Mouse (Mus musculus): ENCODE data around the gene Tpd52l1. TPM values are rescaled to one million over a fixed set of nuclear protein-coding genes. Genes with fewer than 3 reads are reported as not detected.

Tpd52l1 gene
- polyA plus RNA-seq (2015; fragmentation: Nextera tagmentation; extraction: Ambion mirVana), result 15.9 and 19.3 TPM in 2 replicates

DNA sequence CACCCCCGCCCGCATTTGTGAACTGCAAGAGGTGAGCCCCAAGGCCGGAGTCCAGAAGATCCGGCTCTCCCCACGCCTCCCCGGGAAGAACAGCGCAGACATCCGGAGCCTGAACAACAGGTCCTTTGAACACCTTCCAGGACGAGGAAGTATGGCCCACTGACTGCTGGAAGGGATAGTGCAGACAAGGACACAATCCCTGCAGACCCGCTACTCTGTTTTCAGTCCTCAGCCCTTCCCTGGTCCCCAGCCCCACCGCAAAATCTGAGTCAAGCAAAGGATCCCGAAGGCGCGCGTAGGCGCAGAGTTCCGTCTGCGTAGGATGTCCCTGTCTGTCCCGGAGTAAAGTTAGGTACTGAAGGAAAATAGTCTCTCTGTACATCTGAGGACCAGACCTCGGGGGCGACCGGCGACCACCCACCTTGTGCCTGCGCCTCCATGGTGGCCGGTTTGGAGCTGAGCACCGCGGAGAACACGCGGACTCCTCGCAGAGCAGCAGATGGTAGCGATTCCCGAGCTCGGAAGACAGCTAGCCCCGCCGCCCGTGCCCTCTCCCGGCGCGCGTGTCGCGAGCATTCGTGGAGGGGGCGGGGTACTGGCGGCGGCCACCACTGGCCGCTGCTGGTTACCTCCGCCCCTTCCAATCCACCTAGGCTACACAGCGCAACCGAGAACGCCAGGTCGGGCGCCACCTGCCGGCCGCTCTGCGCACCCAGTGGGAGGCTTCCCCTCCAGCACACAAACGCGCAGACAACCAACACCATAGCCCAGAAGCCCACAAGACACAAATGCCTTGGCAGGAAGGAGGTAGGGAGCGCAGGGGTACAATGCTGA, at the start of gene Tpd52l1:
TSS of gene Tpd52l1 (minus strand) at position 668 of the 834 bp plus-strand sequence.
- H3K9me3 ChIP-seq, result no peaks in the 10 kb centered on the region
- no peak within 1 kb of the TSS for H3K27ac ChIP-seq
- ATAC-seq (ENCODE audit: insufficient read depth, low FRiP score, low read depth), result peak; percentile 94
- no peaks in the 10 kb centered on the region for H3K36me3 ChIP-seq
- no peaks in the 10 kb centered on the region for H3K27me3 ChIP-seq (replicated peaks)
- 1% methylated on average over 58 of the region's 59 CpGs for WGBS
- H3K4me3 ChIP-seq (replicated peaks), result peak within 1 kb of the TSS; percentile 60
- no peaks in the 10 kb centered on the region for H3K4me1 ChIP-seq
- peak within 1 kb of the TSS; percentile 77 for H3K4me2 ChIP-seq
- peak within 1 kb of the TSS; percentile 6; the same call in 1 of the 2 replicates for H3K9ac ChIP-seq

DNA sequence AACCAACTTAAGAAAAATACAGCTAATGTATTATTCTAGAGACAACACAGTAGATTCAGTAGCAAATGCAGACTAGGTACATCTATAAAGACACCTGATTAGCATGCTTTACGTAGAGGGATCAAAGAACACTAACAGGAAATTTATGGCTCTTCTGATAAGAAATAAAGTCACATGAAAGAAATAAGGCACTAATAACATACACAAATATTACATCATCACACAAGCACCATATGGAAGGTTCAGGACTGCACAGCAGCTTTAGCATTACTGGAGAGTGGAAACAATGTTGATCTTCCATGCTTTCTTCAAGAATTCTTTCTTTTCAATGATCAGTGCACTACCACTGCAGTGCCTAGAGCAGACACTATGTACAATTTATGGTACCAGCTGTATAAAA, 48.5 kb upstream of the Tpd52l1 start:
- no peak overlapping the region for H3K4me2 ChIP-seq
- H3K4me1 ChIP-seq, result no peaks in the 10 kb centered on the region
- no peak for ATAC-seq (ENCODE audit: insufficient read depth, low FRiP score, low read depth)
- no peaks in the 10 kb centered on the region for H3K27me3 ChIP-seq (replicated peaks)
- no peaks in the 10 kb centered on the region for H3K9me3 ChIP-seq
- no peak overlapping the region for H3K27ac ChIP-seq
- H3K9ac ChIP-seq, result no peak overlapping the region
- H3K36me3 ChIP-seq, result peaks cover 7% of the 10 kb centered on the region; the same call in 1 of the 2 replicates
- H3K4me3 ChIP-seq (replicated peaks), result no peak overlapping the region
- 77% methylated on average over 1 of the region's 1 CpGs for WGBS

DNA sequence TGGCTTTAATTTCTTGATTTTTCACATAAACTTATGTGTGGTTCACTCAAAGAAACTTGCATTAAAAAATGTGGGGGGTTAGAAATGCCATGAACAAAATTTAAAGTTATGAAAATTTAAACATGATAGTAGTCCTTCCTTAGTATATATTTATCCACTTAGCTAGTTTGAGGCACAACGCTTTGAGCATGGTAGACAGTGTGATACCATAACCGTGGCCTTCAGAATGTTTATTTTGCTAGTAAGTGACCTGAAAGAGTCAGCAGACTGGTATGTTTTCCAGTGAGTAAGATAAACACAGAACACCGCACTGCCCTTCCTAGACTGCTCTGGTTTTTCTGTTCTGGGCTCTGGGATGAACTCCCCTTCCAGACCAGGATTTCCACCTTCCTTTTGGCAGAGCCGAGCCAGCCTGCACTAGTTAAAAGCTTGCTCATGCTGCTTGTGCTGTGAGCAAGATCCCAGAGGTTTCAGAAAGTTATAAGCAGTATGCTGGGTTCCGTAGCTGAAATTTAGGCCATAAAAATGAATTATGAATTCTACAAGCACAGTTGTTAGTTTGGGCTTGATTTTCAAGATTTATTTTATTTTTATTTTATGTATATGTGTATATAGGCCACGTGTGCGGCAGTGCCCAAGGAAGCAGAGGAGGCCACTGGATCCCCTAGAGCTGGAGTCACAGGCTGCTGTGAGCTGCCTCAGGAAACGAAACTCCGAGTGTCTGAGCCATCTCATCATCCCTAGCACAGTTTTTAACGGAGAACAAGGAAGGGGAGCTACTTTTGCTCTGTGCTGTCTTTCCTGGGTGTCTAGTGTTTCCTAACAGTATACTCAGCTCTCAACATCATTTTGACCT, 21.5 kb upstream of the Tpd52l1 start:
- no peaks in the 10 kb centered on the region for H3K36me3 ChIP-seq
- no peak overlapping the region for H3K4me2 ChIP-seq
- H3K27ac ChIP-seq, result no peak overlapping the region
- H3K27me3 ChIP-seq (replicated peaks), result no peaks in the 10 kb centered on the region
- H3K4me1 ChIP-seq, result no peaks in the 10 kb centered on the region
- peak; percentile 60; the same call in 1 of the 2 replicates for ATAC-seq (ENCODE audit: insufficient read depth, low FRiP score, low read depth)
- H3K4me3 ChIP-seq (replicated peaks), result no peak overlapping the region
- WGBS, result 49% methylated on average over 10 of the region's 10 CpGs
- H3K9me3 ChIP-seq, result no peaks in the 10 kb centered on the region
- no peak overlapping the region for H3K9ac ChIP-seq

DNA sequence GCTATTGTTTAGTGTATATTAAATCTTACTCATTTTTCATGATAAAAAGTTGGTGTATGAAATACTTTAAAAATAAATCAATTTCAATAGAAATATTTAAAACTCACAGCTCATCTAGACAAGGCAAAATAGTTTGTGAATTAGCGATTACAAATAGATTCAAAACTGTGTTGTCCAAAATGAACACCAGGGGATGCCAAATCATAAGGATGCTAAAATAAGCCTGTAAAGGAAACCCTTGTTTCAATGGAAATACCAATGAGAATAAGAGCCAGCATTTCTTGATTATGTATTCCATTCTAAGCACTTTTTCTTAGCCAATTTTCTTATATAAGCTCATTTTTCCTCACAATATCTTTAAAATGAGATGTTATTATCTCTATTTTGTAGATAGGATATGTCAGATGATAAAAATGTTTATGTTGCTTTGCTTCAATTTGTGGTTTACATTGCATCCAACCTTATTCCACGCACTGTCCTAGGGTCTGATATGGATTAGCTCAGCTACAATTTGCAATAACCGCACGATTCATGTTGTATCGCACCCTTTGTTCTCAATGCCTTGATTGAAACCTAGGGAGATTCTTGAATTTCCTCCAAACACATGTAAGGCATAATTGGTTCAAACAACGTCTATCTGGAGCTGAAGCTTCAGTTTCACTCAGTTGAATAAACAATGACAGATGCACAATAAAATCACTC, 20.2 kb upstream of the Tpd52l1 start:
- no peak overlapping the region for H3K27ac ChIP-seq
- 79% methylated on average over 6 of the region's 6 CpGs for WGBS

DNA sequence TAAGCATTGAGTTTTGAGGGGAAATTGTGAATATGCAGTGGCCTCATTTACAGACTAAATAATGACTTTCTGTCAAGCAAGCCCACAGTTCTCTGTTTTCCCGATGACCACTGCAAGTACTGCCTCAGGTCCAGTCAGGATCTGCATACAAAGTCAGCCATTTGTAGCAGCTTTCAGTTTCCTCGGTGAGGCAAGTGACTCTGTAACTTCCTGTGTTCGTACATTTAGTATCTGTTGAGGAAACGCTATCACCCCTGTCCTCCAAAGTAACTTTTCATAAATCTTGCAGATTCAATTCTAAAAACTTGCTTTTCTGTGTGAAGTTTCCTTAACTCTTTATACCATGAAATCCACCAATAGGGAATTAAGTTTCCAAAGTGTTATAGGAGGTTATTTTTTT, 19.7 kb upstream of the Tpd52l1 start:
- WGBS, result 63% methylated on average over 4 of the region's 4 CpGs

More for the DNA sequence above, 20.2 kb upstream of the Tpd52l1 start:
- Histone ChIP-seq H3K4me1 (no peaks in the 10 kb centered on the region), H3K36me3 (no peaks in the 10 kb centered on the region), H3K9me3 (no peaks in the 10 kb centered on the region), H3K4me3 (replicated peaks) (no peak overlapping the region), H3K9ac (no peak overlapping the region), H3K4me2 (no peak overlapping the region), H3K27me3 (replicated peaks) (no peaks in the 10 kb centered on the region)
- ATAC-seq (ENCODE audit: insufficient read depth, low FRiP score, low read depth), result no peak

DNA sequence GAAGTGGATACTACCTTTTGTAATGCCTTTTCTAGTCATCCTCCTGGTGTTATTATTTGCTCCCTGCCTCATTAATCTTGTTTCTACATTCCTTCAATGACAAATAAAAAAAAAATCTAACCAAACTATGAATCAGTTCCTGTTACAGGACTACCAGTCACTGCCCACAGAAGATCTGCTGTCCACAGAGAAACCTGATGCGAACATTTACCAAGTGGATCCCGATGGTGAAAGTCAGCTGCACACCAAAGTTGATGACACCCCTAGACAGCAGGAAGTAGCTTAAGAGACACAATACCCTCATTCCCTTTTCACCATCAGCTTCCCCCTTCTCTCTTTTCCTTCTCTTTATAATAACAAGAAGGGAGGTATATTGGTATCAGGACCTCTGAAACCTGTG, 17.3 kb upstream of the Tpd52l1 start:
- Histone ChIP-seq H3K9me3 (no peaks in the 10 kb centered on the region), H3K4me1 (no peaks in the 10 kb centered on the region), H3K4me2 (no peak overlapping the region), H3K9ac (no peak overlapping the region), H3K36me3 (no peaks in the 10 kb centered on the region), H3K27me3 (replicated peaks) (no peaks in the 10 kb centered on the region), H3K27ac (no peak overlapping the region), H3K4me3 (replicated peaks) (no peak overlapping the region)
- ATAC-seq (ENCODE audit: insufficient read depth, low FRiP score, low read depth), result no peak
- 94% methylated on average over 2 of the region's 2 CpGs for WGBS

More for the DNA sequence above, 19.7 kb upstream of the Tpd52l1 start:
- no peak overlapping the region for H3K27ac ChIP-seq
- ATAC-seq (ENCODE audit: insufficient read depth, low FRiP score, low read depth), result no peak
- H3K36me3 ChIP-seq, result no peaks in the 10 kb centered on the region
- no peak overlapping the region for H3K9ac ChIP-seq
- no peaks in the 10 kb centered on the region for H3K4me1 ChIP-seq
- H3K27me3 ChIP-seq (replicated peaks), result no peaks in the 10 kb centered on the region
- no peaks in the 10 kb centered on the region for H3K9me3 ChIP-seq
- H3K4me2 ChIP-seq, result no peak overlapping the region
- no peak overlapping the region for H3K4me3 ChIP-seq (replicated peaks)

DNA sequence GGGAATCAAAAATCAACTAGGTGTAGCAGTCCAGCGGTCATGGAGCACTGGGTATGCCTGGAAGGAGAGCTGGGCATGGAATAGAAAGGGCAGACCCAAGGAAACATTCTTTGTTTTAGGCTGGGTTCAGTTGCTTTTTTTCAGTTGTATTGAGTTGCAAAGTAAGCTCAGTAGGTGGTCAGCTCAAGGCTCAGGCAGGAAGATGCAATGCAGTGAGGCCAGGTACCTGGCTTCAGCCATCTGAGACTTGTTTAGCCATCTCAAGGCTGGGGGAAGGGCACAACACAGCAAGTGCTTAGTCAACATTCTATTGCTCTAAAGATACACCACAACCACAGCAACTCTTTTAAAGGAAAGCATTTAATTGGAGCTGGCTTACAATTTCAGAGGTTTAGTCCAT, 11.0 kb upstream of the Tpd52l1 start:
- Histone ChIP-seq H3K4me2 (no peak overlapping the region), H3K4me1 (no peaks in the 10 kb centered on the region), H3K9ac (no peak overlapping the region), H3K9me3 (no peaks in the 10 kb centered on the region), H3K27me3 (replicated peaks) (no peaks in the 10 kb centered on the region), H3K27ac (no peak overlapping the region), H3K4me3 (replicated peaks) (no peak overlapping the region), H3K36me3 (no peaks in the 10 kb centered on the region)
- no peak for ATAC-seq (ENCODE audit: insufficient read depth, low FRiP score, low read depth)
- 66% methylated on average over 1 of the region's 1 CpGs for WGBS

DNA sequence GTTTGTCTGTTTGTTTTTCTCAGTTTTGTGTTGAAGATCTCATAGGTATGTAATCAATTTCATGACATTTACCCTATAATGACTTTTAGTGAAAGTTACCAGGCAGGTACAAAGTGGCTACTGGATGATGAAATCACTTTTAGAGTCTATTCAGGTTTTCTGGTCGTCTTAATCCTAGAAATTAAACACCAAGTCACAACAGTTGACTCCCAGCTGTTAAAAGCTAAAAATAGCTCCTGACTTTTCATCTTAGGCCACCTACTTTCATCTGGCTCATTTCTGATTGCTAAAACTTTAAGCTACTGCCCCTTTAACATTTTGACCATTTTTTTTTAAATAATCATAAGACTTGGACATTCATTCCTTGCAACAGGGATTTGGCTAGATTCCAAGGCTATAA, 1.3 kb upstream of the Tpd52l1 start:
- Histone ChIP-seq H3K9ac (no peak overlapping the region), H3K4me1 (no peaks in the 10 kb centered on the region), H3K4me2 (no peak overlapping the region), H3K27me3 (replicated peaks) (no peaks in the 10 kb centered on the region), H3K36me3 (no peaks in the 10 kb centered on the region), H3K4me3 (replicated peaks) (no peak overlapping the region), H3K9me3 (no peaks in the 10 kb centered on the region), H3K27ac (no peak overlapping the region)
- 14% methylated on average over 1 of the region's 1 CpGs for WGBS
- no peak for ATAC-seq (ENCODE audit: insufficient read depth, low FRiP score, low read depth)

DNA sequence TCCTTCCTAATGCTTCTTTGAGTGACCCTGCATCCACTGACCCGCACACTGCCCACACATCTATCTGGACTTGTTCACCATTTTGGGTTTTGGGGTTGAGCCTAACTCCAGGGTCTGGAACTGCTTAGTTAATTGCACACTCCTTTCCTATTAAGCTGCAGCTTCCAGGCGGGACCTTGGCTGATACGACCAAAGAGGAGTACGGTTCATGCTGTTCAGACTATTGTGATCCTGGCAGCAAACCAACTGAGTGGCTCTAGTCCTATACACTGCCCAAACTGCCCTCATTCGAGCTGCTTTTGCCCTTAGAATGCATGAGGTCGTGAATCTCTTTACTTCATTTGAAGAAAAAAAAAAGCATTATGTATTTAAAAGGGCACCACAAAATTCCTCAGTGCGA, 1.6 kb downstream of the Tpd52l1 start:
- H3K4me3 ChIP-seq (replicated peaks), result no peak overlapping the region
- WGBS, result 78% methylated on average over 7 of the region's 7 CpGs

DNA sequence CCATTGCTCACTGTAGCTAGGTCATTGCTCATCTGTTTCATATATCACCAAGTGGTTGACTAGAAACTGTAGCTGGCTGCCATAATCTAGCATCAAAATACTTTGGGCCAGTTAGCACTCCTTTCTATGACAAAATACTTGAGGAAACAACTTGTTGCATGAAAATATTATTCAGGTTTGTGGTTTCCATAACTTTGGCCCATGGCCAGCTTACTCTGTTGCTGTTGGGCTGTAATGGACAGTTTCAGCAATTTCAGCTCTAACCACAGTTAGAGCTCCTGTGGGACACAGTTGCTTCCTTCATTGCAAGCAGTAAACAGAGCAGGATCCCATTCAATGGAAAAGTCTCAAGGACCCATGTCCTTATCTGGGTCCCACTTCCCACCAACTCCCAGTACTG, 4.3 kb downstream of the Tpd52l1 start:
- Histone ChIP-seq H3K27me3 (replicated peaks) (no peaks in the 10 kb centered on the region), H3K4me3 (replicated peaks) (no peak overlapping the region), H3K36me3 (no peaks in the 10 kb centered on the region), H3K9me3 (no peaks in the 10 kb centered on the region), H3K27ac (no peak overlapping the region), H3K4me2 (no peak overlapping the region), H3K9ac (no peak overlapping the region), H3K4me1 (no peaks in the 10 kb centered on the region)
- no peak for ATAC-seq (ENCODE audit: insufficient read depth, low FRiP score, low read depth)

More for the DNA sequence above, 1.6 kb downstream of the Tpd52l1 start:
- Histone ChIP-seq H3K36me3 (no peaks in the 10 kb centered on the region), H3K27ac (no peak overlapping the region), H3K27me3 (replicated peaks) (no peaks in the 10 kb centered on the region), H3K4me2 (no peak overlapping the region), H3K9me3 (no peaks in the 10 kb centered on the region), H3K9ac (no peak overlapping the region), H3K4me1 (no peaks in the 10 kb centered on the region)
- no peak for ATAC-seq (ENCODE audit: insufficient read depth, low FRiP score, low read depth)

DNA sequence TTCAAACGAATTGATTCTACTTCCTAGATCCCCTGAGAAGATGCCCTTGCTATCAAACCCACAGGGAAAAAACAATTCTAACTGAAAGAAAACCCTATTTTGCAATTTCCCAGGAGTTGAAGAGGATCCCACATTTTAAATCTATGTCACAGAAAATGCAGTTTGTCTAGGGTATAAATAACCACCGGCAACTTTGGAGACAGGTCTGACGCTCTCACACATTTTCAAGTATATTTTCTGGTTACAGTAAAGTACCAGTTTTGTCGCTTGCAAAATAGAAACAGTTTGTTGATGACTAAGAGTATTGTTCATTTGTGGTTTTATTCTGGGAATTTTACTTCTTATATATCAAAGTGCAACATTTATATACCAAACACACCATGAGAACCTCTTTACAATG, 9.7 kb downstream of the Tpd52l1 start:
- Histone ChIP-seq H3K9ac (no peak overlapping the region), H3K4me3 (replicated peaks) (no peak overlapping the region), H3K9me3 (no peaks in the 10 kb centered on the region), H3K4me2 (no peak overlapping the region), H3K27me3 (replicated peaks) (no peaks in the 10 kb centered on the region), H3K27ac (no peak overlapping the region), H3K4me1 (no peaks in the 10 kb centered on the region), H3K36me3 (no peaks in the 10 kb centered on the region)
- 76% methylated on average over 4 of the region's 4 CpGs for WGBS
- ATAC-seq (ENCODE audit: insufficient read depth, low FRiP score, low read depth), result no peak

DNA sequence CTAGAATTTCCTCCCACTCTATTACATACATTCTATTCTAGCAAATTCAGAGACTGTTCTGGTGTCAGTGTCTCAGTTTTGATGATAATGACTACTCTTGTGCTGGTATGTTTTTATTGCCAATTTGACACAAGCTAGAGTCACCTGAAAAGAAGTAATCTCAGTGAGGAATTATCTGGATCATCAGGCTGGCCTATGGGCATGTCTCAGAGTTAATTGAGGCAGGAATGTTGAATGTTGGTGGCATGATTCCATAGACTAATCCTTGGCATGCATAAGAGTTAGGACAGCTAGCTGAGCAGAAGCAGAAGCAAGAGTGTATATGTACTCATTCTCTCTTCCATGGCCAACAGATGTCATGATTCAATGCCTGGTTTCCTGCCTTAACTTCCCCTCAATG, 27.8 kb downstream of the Tpd52l1 start:
- H3K9me3 ChIP-seq, result no peaks in the 10 kb centered on the region
- no peak for ATAC-seq (ENCODE audit: insufficient read depth, low FRiP score, low read depth)
- H3K9ac ChIP-seq, result no peak overlapping the region
- no peaks in the 10 kb centered on the region for H3K4me1 ChIP-seq
- no peaks in the 10 kb centered on the region for H3K27me3 ChIP-seq (replicated peaks)
- H3K4me3 ChIP-seq (replicated peaks), result no peak overlapping the region
- no peaks in the 10 kb centered on the region for H3K36me3 ChIP-seq
- H3K27ac ChIP-seq, result no peak overlapping the region
- H3K4me2 ChIP-seq, result no peak overlapping the region

Data from stomach, embryonic 15.5 days (tissue).